Mouse (Mus musculus): ENCODE results near the gene Hes1.

Hes1 gene

DNA sequence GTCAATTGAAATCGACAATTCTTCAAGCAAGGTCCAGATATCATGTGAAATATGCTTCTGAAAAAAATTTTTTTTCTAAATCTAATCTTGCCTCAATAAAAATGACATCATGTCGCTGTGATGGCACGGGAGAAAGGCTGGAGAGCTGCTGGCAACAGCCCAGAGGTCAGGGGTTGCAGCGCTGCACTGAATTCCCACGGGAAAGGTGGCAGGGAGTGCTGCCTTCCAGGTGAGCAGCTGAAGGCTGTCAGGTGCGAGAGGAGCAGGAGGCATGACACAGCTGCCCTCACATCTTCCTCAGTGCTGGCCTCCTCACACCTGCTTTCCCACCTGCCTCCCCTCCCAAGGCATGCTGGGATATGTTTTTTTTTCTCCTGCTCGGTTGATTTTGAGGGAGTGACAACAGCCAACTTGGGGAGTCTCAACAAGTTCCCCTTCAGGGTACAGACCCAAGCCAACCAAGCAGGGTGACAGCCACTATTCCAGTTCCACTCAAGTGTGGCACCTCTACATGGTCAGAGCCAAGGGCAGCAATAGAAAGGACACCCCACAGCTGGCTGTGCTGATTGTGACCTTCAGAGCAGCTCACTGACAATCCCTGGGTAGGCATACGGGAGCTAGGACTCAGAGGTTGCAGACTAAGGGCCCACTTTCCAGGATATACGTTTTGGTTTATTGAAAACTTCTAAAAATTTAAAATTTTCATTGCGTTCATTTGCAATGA lies 13.3 kb upstream of the Hes1 start:
- no peak for DNase-seq (ENCODE audit: low spot score in 2 of 2)

DNA sequence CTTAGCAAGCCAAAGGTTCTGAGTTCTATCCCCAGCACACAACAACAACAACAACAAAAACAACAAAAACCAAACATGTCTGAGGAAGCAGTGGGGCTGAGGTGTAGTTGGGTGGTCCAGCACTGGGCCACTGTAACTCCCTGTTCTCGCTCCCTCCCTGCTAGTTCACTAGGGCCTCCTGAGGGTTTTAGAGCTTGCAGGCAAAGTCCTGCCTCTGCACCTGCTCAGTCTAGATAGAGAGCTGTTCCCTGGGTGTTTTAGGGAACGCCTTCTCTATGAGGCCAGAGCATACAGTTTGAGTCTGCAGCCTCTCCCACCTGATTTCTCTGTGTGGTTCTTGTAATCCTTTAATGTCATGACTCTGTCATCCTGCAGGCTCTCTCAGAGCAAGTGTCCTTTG lies 11.9 kb upstream of the Hes1 start:
- DNase-seq (ENCODE audit: low spot score in 2 of 2), result no peak

DNA sequence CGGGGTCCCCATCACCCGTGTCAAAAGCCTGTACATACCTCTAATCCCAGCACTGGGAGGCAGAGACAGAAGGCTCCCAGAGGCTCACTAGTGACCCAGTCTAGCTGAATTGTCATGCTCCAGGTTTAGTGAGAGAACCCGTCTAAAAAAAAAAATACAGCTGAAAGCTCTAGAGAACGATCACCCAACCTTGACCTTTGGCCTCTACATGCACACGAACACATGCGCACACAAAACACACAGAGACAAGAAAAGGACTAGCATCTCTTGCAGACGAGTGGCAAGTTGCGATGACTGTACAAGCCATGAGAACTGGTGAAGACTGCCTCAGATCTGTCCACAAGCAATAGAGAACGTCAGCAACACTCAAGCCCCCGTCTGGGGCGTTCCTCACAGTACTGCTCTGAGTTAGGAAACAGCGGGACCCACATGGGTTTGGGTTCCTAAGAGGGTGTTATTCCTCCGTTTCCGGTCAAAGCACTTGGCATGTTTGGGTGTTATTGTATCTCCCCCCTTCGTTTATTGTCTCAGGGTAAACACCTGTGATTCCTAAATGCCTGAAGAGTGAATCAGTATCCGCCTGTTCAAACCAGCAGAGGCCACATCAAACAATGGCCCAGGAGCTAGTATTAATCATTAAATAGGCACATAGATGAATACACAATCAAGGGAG lies 11.2 kb upstream of the Hes1 start:
- no peak for DNase-seq (ENCODE audit: low spot score in 2 of 2)

DNA sequence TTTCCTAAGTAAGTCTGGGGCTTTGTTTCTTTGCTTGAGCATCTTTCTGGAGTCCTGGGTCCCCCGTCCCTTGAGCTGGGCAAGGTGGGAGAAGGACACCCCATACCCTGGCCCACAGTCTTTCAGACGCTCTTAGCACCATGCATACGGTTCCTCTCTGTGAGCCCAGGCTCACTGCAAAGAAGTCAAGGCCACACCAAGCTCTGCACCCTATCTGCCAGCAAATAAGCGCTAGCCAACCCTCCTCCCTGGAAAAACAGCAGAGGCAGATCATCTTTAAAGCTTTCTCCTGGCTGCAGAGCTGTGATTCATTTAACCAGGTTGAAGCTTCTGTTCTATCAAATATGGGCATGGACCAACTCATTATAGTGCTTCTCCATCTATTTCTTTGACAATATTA lies 9.6 kb upstream of the Hes1 start:
- no peak for DNase-seq (ENCODE audit: low spot score in 2 of 2)

DNA sequence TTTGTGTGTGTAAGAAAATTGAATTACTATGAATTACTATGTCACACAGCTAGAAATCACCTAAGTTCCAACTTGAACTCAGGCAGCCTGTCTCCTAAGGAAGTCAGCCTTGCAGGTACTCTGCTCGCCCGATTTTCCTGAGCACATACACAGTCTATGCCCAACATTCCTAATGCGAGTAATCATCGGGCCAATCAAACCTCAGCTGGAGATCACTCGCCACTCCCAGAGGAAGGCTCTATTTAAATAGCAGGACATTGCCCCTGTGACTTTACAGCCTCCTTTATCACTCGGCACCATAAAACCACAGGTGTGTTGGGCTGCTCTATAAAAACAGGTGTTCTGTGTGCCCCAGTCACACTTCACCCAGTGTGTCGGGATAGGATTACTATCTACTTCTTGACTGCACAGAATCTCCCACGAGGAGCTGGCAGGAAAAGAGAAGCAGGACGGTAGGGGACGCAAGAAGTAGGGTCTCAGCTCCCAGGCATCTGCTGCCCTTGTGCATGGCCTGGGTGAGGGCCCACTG lies 8.8 kb upstream of the Hes1 start:
- DNase-seq (ENCODE audit: low spot score in 2 of 2), result no peak

DNA sequence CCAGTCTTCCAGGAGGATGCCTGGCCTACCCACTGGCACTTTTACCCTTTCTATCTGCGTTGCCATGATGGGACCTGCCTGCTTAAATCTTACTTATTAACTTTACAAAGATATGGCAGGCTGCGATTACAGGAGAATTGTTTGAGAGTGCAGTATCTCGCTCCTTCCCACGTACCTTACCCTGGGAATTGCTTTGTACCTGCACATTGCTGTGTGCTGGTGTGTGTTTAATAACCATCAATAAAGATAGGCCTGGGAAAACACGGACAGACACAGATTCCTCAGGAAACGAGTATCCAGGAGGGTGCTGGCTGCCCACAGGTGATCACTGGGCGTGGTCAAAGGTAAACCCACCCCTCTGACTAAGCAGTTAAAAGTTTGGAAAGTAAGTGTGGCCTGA lies 8.3 kb upstream of the Hes1 start:
- DNase-seq (ENCODE audit: low spot score in 2 of 2), result no peak

DNA sequence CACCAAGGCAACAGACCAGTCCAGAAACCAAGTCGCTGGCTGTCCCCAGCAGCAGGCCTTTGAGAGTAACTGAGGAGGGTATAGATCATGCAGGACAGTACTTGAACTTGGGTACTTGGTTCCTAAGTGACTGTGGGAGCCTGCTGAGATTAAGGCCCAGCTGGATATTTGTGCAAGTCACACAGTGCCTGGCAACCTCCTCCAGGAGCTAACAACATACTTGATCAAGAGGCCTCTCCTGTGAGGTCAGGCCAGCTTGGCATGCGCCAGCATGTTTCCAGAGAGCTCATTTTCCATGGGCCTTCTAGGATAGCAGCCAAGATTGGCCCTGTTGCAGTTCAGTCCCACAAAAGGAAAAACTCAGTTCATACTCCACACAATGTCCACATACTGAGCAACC lies 7.3 kb upstream of the Hes1 start:
- DNase-seq (ENCODE audit: low spot score in 2 of 2), result no peak

DNA sequence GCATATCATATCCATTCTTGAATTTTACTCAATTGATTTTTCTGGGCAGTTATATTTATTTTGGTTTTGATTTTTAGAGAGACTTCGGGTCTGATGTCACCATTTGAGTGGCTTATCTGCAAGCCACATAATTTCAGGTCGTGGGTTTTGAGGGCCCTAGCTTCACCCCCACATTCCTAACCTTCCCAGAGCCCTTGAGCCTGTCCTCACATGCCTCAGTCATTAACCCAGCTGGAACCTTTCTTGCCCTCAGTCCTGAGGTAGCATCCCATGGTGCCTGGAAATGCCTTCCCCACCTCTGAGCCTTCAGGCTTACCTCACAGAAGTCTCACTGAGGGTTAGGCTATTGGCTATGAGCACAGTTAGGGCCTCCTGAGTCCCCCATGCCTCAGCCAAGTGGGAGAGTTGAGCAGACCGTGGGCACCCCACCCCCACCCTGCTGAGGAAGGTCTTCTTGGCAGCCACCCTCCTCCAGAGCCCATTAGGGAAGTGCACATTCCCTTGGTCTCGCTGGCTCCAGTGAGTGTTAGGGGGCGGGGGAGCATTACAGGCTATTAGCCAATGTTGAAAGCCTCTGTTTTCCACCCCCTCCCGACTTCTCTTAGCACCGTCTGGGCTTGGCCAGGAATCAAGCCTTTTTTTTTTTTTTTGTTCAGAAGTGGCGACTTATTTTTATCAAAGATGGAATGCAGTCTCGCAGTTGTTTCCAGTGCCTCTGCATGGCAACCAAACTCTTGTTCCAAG lies 5.0 kb upstream of the Hes1 start:
- peak in 1 of 2 experiments; percentile 51 for DNase-seq (ENCODE audit: low spot score in 2 of 2)

DNA sequence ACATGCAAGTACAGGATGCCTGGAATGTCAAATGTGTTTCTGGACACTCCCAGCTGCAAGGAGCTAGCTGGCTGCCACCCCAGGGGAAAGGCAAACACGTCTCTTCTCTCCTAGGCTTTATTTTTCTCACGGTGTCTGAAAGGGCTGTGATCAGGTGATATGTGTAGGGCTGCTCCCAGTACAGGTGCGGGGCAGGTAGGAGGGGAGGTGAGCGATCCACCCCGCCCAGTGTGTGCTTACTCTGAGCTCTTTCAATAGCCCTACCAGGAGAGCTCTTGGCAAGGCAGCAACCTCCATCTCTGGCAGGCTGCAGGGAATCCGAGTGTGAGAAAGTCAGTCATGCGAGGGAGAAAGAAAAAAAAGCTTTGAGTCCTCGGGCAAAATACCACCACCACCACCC lies 3.8 kb upstream of the Hes1 start:
- DNase-seq (ENCODE audit: low spot score in 2 of 2), result no peak

DNA sequence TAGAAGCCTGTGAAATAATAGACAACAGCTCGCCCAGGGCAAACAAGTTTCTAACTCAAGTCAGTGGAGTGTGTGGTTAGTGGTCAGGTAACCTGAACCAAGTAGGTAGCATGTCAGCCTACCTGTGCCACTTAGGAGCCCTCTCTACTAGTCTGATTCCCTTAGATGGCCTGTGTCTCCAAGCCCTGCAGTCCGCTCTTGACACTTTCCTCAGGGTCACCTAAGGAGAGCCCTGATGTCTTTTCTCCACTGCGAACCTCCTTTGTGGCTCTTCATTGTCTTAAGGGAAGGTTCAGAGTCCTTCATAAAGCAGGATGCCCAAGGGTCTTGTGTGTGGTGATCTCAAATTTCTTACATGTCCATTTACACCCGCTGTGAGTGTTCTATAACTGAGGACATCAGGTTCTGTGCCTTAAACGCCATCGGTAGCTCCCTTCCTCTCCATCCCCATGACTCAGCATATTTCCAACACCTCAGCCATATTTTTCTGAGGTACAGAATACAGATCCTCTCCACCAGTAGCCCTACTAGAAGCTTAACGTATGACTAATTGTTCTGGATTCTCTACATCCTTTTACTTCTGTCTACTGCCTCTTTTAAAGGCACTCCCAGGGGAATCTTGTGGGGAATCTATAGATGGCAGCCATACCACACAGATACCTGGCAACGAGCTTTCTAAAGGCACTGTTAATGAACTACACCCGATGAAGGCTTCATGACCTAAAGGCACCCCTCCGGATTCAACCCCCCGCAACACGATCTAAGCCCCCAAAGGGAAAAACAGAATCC lies 1.7 kb upstream of the Hes1 start:
- DNase-seq (ENCODE audit: low spot score in 2 of 2), result no peak

DNA sequence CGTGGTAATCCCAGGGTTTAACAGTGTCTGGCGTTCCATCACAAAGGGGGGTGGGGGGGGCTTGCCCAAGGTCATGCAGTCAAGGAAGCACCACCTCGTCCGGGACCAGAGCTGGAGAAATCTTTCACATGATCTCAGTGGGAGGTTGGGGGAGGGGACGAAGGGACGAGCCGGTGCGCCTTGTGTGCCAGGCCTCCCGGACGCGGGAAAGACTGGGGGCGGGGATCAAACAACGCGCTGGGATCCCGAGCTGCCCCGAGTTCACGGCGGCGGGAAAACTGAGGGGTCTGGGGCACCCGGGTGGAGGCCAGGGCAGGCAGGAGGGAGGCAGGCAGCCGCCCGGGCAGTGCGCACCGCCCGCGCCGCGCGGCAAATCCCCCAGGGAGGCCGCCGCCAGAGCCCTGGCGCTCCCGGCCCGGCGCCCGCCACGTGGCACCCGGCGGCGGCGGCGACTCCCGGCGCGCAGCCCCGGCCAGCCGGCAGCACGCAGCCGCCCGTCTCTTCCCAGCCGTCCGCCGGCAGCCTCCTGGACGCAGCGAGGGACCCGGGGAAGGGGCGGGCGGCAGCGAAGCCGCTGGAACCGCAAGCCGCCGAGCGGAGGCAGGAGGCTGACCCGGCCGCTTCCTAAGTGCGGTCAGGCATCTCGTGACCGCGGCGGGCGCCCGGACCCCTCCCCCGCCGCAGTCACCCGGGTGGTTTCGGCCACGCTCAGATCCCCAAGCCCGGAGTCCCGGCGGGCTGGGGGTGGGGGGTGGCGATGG lies 883 bp upstream of the Hes1 start:
- peak; percentile 39 to 41 for DNase-seq (ENCODE audit: low spot score in 2 of 2)

DNA sequence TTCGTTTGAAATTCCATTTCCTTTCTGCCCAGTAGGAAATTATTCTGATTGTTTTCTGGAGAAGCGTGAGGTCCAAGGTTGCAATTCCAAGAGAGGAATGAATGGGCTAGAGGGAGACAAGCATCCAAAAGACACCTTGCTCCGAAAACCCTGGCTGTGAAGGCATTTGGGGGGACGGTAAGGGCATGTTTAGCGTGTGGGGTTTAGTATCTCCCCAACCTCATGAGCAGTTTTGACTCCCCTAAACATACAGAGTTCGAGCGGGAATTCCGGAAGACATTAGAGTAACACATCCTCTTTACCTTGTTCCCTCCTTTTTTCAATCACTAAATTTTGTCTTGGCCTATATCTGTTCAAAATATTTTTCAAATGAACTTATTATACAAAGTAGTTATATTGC lies 429 bp downstream of the Hes1 start:
- no peak for DNase-seq (ENCODE audit: low spot score in 2 of 2)

DNA sequence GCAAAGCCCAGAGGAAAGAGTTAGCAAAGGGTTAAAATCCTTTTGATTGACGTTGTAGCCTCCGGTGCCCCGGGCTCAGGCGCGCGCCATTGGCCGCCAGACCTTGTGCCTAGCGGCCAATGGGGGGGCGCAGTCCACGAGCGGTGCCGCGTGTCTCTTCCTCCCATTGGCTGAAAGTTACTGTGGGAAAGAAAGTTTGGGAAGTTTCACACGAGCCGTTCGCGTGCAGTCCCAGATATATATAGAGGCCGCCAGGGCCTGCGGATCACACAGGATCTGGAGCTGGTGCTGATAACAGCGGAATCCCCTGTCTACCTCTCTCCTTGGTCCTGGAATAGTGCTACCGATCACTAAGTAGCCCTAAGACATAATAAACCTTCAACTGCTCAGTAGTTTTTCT lies 893 bp downstream of the Hes1 start:
- DNase-seq (ENCODE audit: low spot score in 2 of 2), result peak; percentile 86 to 88

DNA sequence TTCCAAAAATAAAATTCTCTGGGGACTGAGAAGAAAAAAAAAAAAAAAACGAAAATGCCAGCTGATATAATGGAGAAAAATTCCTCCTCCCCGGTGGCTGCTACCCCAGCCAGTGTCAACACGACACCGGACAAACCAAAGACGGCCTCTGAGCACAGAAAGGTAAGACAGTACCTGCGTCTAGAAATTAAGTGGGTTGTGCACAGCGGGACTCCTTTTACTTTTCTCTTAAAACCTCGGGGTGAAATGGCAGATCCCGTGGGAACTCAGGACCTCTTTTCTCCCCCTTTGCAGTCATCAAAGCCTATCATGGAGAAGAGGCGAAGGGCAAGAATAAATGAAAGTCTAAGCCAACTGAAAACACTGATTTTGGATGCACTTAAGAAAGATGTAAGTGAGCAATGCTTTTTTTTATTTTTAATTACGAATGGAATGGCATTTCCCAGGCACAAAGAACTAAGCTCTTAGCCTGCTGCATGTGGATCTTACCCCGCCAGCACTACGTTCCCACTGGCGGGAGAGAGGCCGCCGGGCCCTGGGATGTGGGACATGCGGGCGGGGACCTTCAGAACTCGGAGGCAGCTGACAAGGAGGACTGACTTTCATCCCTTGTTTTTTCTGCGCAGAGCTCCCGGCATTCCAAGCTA lies 1.5 kb downstream of the Hes1 start:
- no peak for DNase-seq (ENCODE audit: low spot score in 2 of 2)

DNA sequence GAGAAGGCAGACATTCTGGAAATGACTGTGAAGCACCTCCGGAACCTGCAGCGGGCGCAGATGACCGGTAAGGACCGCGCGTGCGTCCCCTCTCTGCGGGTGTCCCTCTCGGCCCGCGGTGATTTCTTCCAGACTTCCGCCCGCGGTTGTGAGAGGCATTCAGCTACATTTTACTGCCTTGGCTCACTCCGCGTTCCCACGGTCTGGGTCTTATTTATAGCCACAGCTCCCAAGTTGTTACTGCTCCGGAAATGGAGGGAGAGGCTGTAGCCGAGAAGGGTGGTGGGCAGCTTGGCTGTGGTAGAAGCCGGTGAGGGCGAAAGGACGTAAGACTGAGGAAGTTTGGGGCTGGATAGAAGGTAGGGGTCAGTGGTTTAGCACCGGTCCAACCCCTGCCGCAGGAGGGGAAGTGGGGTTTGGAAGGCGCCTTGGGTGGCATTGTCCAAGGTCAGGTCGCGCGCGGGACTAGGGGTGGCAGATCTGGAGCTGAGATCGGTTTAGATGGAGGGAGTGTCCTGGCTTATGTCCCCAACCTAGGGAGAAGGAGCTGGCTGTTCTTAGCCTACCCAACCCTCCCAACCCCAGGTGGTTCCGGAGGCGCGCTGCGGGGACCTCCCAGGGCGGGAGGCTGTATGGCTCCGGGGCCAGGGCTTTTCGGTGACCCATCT lies 2.1 kb downstream of the Hes1 start:
- peak; percentile 47 to 52 for DNase-seq (ENCODE audit: low spot score in 2 of 2)

DNA sequence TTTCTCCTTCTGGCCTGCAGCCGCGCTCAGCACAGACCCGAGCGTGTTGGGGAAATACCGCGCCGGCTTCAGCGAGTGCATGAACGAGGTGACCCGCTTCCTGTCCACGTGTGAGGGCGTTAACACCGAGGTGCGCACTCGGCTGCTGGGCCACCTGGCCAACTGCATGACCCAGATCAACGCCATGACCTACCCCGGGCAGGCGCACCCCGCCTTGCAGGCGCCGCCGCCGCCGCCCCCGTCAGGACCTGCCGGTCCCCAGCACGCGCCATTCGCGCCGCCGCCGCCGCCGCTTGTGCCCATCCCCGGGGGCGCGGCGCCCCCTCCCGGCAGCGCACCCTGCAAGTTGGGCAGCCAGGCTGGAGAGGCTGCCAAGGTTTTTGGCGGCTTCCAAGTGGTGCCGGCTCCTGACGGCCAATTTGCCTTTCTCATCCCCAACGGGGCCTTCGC lies 2.7 kb downstream of the Hes1 start:
- peak; percentile 73 to 76 for DNase-seq (ENCODE audit: low spot score in 2 of 2)

DNA sequence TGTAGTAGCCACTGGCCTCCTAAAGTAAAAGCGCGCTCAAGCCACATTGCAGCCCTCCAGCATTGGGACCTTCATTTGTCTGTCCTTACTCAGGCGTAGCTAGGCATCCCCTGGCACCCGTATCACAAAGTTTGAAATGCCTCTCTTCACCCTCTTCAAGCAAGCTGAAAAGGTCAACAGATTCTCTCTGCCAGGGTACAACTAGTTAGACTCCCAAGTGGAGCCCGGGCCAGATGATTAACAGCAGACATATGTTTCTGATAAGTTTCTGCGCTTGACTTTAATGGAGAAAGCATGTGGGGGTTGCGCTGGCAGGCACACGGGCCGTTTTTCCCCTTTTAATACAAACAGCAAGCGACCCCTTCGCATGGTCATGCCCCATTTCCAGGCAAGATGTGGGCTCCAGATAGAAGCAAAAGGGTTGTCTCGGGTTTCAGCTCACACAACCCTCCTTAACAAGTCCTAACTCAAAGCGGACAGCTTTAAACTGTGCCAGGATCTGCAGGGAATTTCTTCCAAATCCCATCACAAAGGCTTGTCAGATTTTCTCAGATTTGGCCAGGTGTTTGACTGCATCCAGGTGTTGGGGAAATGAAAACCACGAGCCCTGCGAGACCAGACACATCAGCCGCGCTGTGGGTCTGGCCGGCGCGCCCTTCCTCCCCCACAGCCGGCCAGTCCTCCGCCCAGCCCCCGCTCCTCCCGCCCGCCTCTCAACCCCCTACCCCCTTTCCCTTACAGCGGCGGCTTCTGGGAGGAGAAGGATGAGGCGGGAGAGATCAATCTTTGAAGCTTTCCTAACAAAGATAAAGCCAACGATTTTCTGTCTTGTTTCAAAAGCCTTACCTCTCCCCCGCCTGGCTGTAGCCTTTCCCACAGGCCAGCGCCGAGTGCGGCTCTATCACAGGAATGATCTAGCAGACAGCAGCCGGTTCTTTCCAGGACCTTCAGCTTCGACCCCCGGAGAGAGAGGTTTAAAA lies 4.1 kb downstream of the Hes1 start:
- DNase-seq (ENCODE audit: low spot score in 2 of 2), result no peak

DNA sequence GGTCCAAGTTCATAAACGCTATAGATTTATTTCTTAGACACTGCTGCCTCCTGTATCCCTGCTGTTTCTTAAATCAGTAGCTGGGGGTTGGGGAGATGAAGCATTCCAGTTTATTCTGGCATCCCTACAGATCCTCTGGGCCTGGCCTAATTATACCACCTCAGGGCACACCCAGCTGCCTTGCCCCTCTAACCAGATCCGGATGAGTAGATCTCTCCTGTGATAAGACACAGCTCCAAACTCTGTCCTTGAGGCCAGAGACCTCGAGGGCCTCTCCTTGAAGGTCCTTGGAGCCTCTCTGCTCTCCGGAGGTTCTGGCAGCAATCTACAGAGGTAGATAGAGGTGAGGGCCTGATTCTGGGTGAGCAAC lies 5.4 kb downstream of the Hes1 start:
- no peak for DNase-seq (ENCODE audit: low spot score in 2 of 2)

Measured in right cerebral cortex, postnatal 36 days (tissue).